Mouse (Mus musculus) A20 (cell line): ENCODE results near the gene Vmn1r83.

Source experiments
- DNase-seq: peaks from one replicate; pipeline ENCODE4 v3.0.0-alpha.2; 2011; ENCODE audit warnings: low read depth, low spot score

The Vmn1r83 gene

GRCm38 (mm10) chr7:12329381-12329780, at the start of gene Vmn1r83:
TSS of gene Vmn1r83 (minus strand) at chr7:12329481.
- no peak for DNase-seq

GRCm38 (mm10) chr7:12369173-12369572, 39.9 kb upstream of the Vmn1r83 start, which contains the start of gene Vmn1r84:
TSS of gene Vmn1r84 (minus strand) at chr7:12369273.
- DNase-seq = no peak

GRCm38 (mm10) chr7:12300130-12300529, 29.2 kb downstream of the Vmn1r83 start, which contains the start of gene Vmn1r82:
TSS of gene Vmn1r82 (plus strand) at chr7:12300430.
- DNase-seq = no peak
